Mouse (Mus musculus): ENCODE measurements around the gene Mapt.

Mapt gene

GRCm38 (mm10) chr11:104315703-104316102, 84.5 kb downstream of the Mapt start:
- no peak for DNase-seq (ENCODE audit: low spot score in 2 of 2)

- DNase-seq (ENCODE audit: low spot score in 2 of 2): no peak
These were observed 85.7 kb downstream of the Mapt start for GRCm38 (mm10) chr11:104316685-104317400.

GRCm38 (mm10) chr11:104317631-104318030, 86.4 kb downstream of the Mapt start:
- DNase-seq (ENCODE audit: low spot score in 2 of 2): no peak

GRCm38 (mm10) chr11:104318940-104319781, 88.0 kb downstream of the Mapt start:
- no peak for DNase-seq (ENCODE audit: low spot score in 2 of 2)

- DNase-seq (ENCODE audit: low spot score in 2 of 2): no peak
These were observed 89.3 kb downstream of the Mapt start for GRCm38 (mm10) chr11:104320511-104320910.

GRCm38 (mm10) chr11:104322142-104322541, 91.0 kb downstream of the Mapt start:
- no peak for DNase-seq (ENCODE audit: low spot score in 2 of 2)

GRCm38 (mm10) chr11:104327462-104327861, 96.3 kb downstream of the Mapt start:
- no peak for DNase-seq (ENCODE audit: low spot score in 2 of 2)

GRCm38 (mm10) chr11:104327946-104328345, 96.8 kb downstream of the Mapt start:
- no peak for DNase-seq (ENCODE audit: low spot score in 2 of 2)

- DNase-seq (ENCODE audit: low spot score in 2 of 2): no peak
These were observed 98.2 kb downstream of the Mapt start for GRCm38 (mm10) chr11:104329185-104329926.

- no peak for DNase-seq (ENCODE audit: low spot score in 2 of 2)
These were observed 99.0 kb downstream of the Mapt start for GRCm38 (mm10) chr11:104330151-104330550.

GRCm38 (mm10) chr11:104331208-104331607, 100.0 kb downstream of the Mapt start:
- DNase-seq (ENCODE audit: low spot score in 2 of 2): no peak

- no peak for DNase-seq (ENCODE audit: low spot score in 2 of 2)
These were observed 100.9 kb downstream of the Mapt start for GRCm38 (mm10) chr11:104332105-104332504.

- DNase-seq (ENCODE audit: low spot score in 2 of 2): no peak
These were observed 102.9 kb downstream of the Mapt start for GRCm38 (mm10) chr11:104334115-104334514.

GRCm38 (mm10) chr11:104334946-104335345, 103.8 kb downstream of the Mapt start:
- no peak for DNase-seq (ENCODE audit: low spot score in 2 of 2)

- DNase-seq (ENCODE audit: low spot score in 2 of 2): no peak
These were observed 115.7 kb downstream of the Mapt start for GRCm38 (mm10) chr11:104346931-104347330.

- no peak for DNase-seq (ENCODE audit: low spot score in 2 of 2)
These were observed 130.6 kb downstream of the Mapt start for GRCm38 (mm10) chr11:104361790-104362189.

- no peak for DNase-seq (ENCODE audit: low spot score in 2 of 2)
These were observed 131.5 kb downstream of the Mapt start for GRCm38 (mm10) chr11:104362704-104363103.

- DNase-seq (ENCODE audit: low spot score in 2 of 2): no peak
These were observed 132.8 kb downstream of the Mapt start for GRCm38 (mm10) chr11:104363823-104364600.

- no peak for DNase-seq (ENCODE audit: low spot score in 2 of 2)
These were observed 136.4 kb downstream of the Mapt start for GRCm38 (mm10) chr11:104367486-104368190.

- DNase-seq (ENCODE audit: low spot score in 2 of 2): no peak
These were observed 145.1 kb downstream of the Mapt start for GRCm38 (mm10) chr11:104376291-104376690.

GRCm38 (mm10) chr11:104379635-104380034, 148.4 kb downstream of the Mapt start:
- DNase-seq (ENCODE audit: low spot score in 2 of 2): no peak

Data from right cerebral cortex, postnatal 36 days (tissue).